In genomic region chr13:94171612-94172011, GRCm38 (mm10) we compare ENCODE assay signal across 27 mouse cellular contexts.
A peak's percentile ranks its signal among the peaks of the same experiment; 100 is the strongest.
DNase-seq lines count a peak whose midpoint lies in the region; ATAC-seq and TF ChIP-seq lines count a peak whose summit lies in the region.
"Had no signal": no experiment of that assay in that cellular context is flagged by ENCODE, and none has a peak within 500 bp of the region (broad histone marks: within the 10 kb centered on the region; RNA-seq: fewer than 3 reads in every experiment).

No protein-coding gene starts in this region.

- H3K4me2 ChIP-seq in heart, embryonic 11.5 days, result no peak overlapping the region
- no peak overlapping the region for H3K4me2 ChIP-seq in intestine, embryonic 15.5 days (replicated peaks)
- no peak overlapping the region for H3K4me2 ChIP-seq in intestine, postnatal 0 days (replicated peaks; ENCODE audit: low read depth)
- H3K4me2 ChIP-seq: forebrain, embryonic 13.5 days; hindbrain, embryonic 12.5 days; limb, embryonic 13.5 days; liver, embryonic 12.5 days; midbrain, embryonic 15.5 days had no signal

- WGBS in heart, embryonic 11.5 days (ENCODE audit: insufficient replicate concordance), result 37% methylated on average over 5 of the region's 5 CpGs
- WGBS in intestine, embryonic 15.5 days, result 78% methylated on average over 5 of the region's 5 CpGs
- 44% methylated on average over 5 of the region's 5 CpGs for WGBS in intestine, postnatal 0 days
- 81% methylated on average over 5 of the region's 5 CpGs for WGBS in macrophage (ENCODE audit: missing documents)

- TF ChIP-seq CTCF in intestine, postnatal 0 days (IDR thresholded peaks at IDR 0.05; ENCODE audit: low read depth), result no peak
- no peak for TF ChIP-seq CTCF in MEL (IDR thresholded peaks at IDR 0.05 in 2 of 3, conservative IDR thresholded peaks at IDR 0.05 in 1 of 3; ENCODE audit: control insufficient read depth in 1 of 3, insufficient read depth in 1 of 3, low read depth in 2 of 3, low read length in 3 of 3, poor library complexity in 1 of 3, severe bottlenecking in 1 of 3)

- H3K79me2 ChIP-seq in MEL (ENCODE audit: control insufficient read depth, insufficient read depth, low read length, poor library complexity) (peaks cover 28% of the 10 kb centered on the region), macrophage (ENCODE audit: inconsistent target) (peaks cover 27% of the 10 kb centered on the region)

- 0 out of 2 replicates have a peak overlapping the region, but pooled peaks have one; percentile 50 for H3K27ac ChIP-seq in heart, embryonic 11.5 days (ENCODE audit: low read depth, low read length)
- H3K27ac ChIP-seq in intestine, embryonic 15.5 days, result no peak overlapping the region; the same call in 1 of the 2 replicates
- no peak overlapping the region; the same call in 1 of the 2 replicates for H3K27ac ChIP-seq in intestine, postnatal 0 days (ENCODE audit: low read depth, low read length)
- peak overlapping the region; percentile 93 for H3K27ac ChIP-seq in MEL (ENCODE audit: control insufficient read depth, low read depth, low read length)
- peak overlapping the region; percentile 92 for H3K27ac ChIP-seq in macrophage
- H3K27ac ChIP-seq: forebrain, embryonic 13.5 days; hindbrain, embryonic 12.5 days; hindbrain, postnatal 0 days; limb, embryonic 13.5 days; liver, embryonic 12.5 days; midbrain, embryonic 15.5 days had no signal

- no peaks in the 10 kb centered on the region for H3K9me3 ChIP-seq in heart, embryonic 11.5 days (replicated peaks; ENCODE audit: control insufficient read depth, low read length)
- H3K9me3 ChIP-seq in intestine, embryonic 15.5 days, result no peaks in the 10 kb centered on the region
- no peaks in the 10 kb centered on the region for H3K9me3 ChIP-seq in intestine, postnatal 0 days (ENCODE audit: control insufficient read depth)
- H3K9me3 ChIP-seq in MEL (replicated peaks; ENCODE audit: insufficient read depth, low read length), result no peaks in the 10 kb centered on the region
- H3K9me3 ChIP-seq: forebrain, embryonic 13.5 days; hindbrain, embryonic 12.5 days; limb, embryonic 13.5 days; liver, embryonic 12.5 days; midbrain, embryonic 15.5 days had no signal

- no peak for TF ChIP-seq RAD21 in MEL (IDR thresholded peaks at IDR 0.05; ENCODE audit: low read depth, low read length)

- 0 out of 2 replicates have a peak, but pooled peaks cover 3% of the 10 kb centered on the region for H3K27me3 ChIP-seq in heart, embryonic 11.5 days (ENCODE audit: control insufficient read depth, insufficient read depth, low read length)
- H3K27me3 ChIP-seq in intestine, embryonic 15.5 days (replicated peaks), result no peaks in the 10 kb centered on the region
- no peaks in the 10 kb centered on the region for H3K27me3 ChIP-seq in intestine, postnatal 0 days (replicated peaks; ENCODE audit: control insufficient read depth, insufficient read depth, low read length)
- no peaks in the 10 kb centered on the region for H3K27me3 ChIP-seq in MEL (ENCODE audit: control insufficient read depth in 1 of 2, insufficient read depth in 2 of 2, low read length in 2 of 2)

- no peak overlapping the region for H3K4me3 ChIP-seq in heart, embryonic 11.5 days (ENCODE audit: low read depth, low read length)
- no peak overlapping the region for H3K4me3 ChIP-seq in intestine, embryonic 15.5 days (replicated peaks)
- H3K4me3 ChIP-seq in intestine, postnatal 0 days (ENCODE audit: low read depth, low read length), result no peak overlapping the region
- peak overlapping the region in 1 of 2 experiments; percentile 29; a peak in 1 of 4 replicates for H3K4me3 ChIP-seq in MEL (ENCODE audit: control insufficient read depth in 1 of 2, insufficient read depth in 1 of 2, low read depth in 2 of 2, low read length in 2 of 2)
- H3K4me3 ChIP-seq in macrophage (ENCODE audit: inconsistent target), result no peak overlapping the region
- H3K4me3 ChIP-seq: forebrain, embryonic 13.5 days; hindbrain, embryonic 12.5 days; limb, embryonic 13.5 days; liver, embryonic 12.5 days; midbrain, embryonic 15.5 days had no signal

- peak in 1 of 2 experiments; percentile 14; a peak in 1 of 4 replicates for TF ChIP-seq POLR2A in MEL (IDR thresholded peaks at IDR 0.05; ENCODE audit: control insufficient read depth in 1 of 2, insufficient read depth in 1 of 2, low read depth in 1 of 2, low read length in 2 of 2, poor library complexity in 1 of 2)

- peak; percentile 53 to 63; a peak in 3 of 4 replicates for TF ChIP-seq EP300 in MEL (IDR thresholded peaks at IDR 0.05; ENCODE audit: low read depth in 1 of 2, low read length in 2 of 2)

- H3K4me1 ChIP-seq in heart, embryonic 11.5 days (ENCODE audit: control insufficient read depth, insufficient read depth, low read length), result peaks cover 38% of the 10 kb centered on the region
- peaks cover 19% of the 10 kb centered on the region for H3K4me1 ChIP-seq in intestine, embryonic 15.5 days (replicated peaks)
- 0 out of 2 replicates have a peak, but pooled peaks cover 12% of the 10 kb centered on the region for H3K4me1 ChIP-seq in intestine, postnatal 0 days (replicated peaks; ENCODE audit: control insufficient read depth, insufficient read depth, low read length)
- peaks cover 17 to 27% of the 10 kb centered on the region in 2 experiments for H3K4me1 ChIP-seq in MEL (ENCODE audit: control insufficient read depth in 1 of 2, insufficient read depth in 2 of 2, low read length in 2 of 2)

- DNase-seq in heart, adult 18-20 months, result no peak
- DNase-seq in MEL (ENCODE audit: low read depth, low spot score), result peak; percentile 67
- DNase-seq in adrenal gland, adult 2 months, result no peak
- DNase-seq: adrenal gland, postnatal 10 days; cerebellum, adult 11 months; cerebellum, adult 9-10 months; cerebellum, postnatal 36 days; gastrocnemius, postnatal 14 days; heart, postnatal 14 days; kidney, adult 11 months; kidney, postnatal 36 days; lung, adult 18-20 months; lung, postnatal 4 days; right cerebral cortex, adult 18-20 months; spleen, adult 18-20 months; thymus, postnatal 14 days had no signal

- ATAC-seq in heart, embryonic 11.5 days (replicated peaks; ENCODE audit: insufficient number of reproducible peaks, low FRiP score, low TSS enrichment), result no peak
- peak; percentile 7; the same call in 1 of the 2 replicates for ATAC-seq in intestine, embryonic 15.5 days
- ATAC-seq in intestine, postnatal 0 days, result no peak
- ATAC-seq: forebrain, embryonic 13.5 days; hindbrain, postnatal 0 days; liver, embryonic 12.5 days; lung, postnatal 0 days; midbrain, embryonic 15.5 days had no signal

- H3K36me3 ChIP-seq in heart, embryonic 11.5 days (ENCODE audit: control insufficient read depth, insufficient read depth, low read length), result no peaks in the 10 kb centered on the region
- H3K36me3 ChIP-seq in intestine, embryonic 15.5 days, result no peaks in the 10 kb centered on the region
- no peaks in the 10 kb centered on the region for H3K36me3 ChIP-seq in intestine, postnatal 0 days (ENCODE audit: control insufficient read depth, insufficient read depth)
- peaks cover 0 to 25% of the 10 kb centered on the region in 2 experiments; a peak in 2 of 4 replicates for H3K36me3 ChIP-seq in MEL (ENCODE audit: control insufficient read depth in 1 of 2, insufficient read depth in 2 of 2, low read length in 2 of 2)
- H3K36me3 ChIP-seq in macrophage (ENCODE audit: inconsistent target), result no peaks in the 10 kb centered on the region
- H3K36me3 ChIP-seq: hindbrain, embryonic 12.5 days; limb, embryonic 13.5 days; liver, embryonic 12.5 days; midbrain, embryonic 15.5 days had no signal

- H3K9ac ChIP-seq in heart, embryonic 11.5 days (ENCODE audit: low read depth, low read length), result no peak overlapping the region
- no peak overlapping the region for H3K9ac ChIP-seq in intestine, embryonic 15.5 days
- no peak overlapping the region for H3K9ac ChIP-seq in intestine, postnatal 0 days (ENCODE audit: low read depth, low read length)
- H3K9ac ChIP-seq in MEL (ENCODE audit: control insufficient read depth, low read depth, low read length, poor library complexity, severe bottlenecking), result peak overlapping the region; percentile 46
- H3K9ac ChIP-seq: forebrain, embryonic 13.5 days; hindbrain, embryonic 12.5 days; limb, embryonic 13.5 days; liver, embryonic 12.5 days; midbrain, embryonic 15.5 days had no signal

TF ChIP-seq in MEL, 35 proteins besides CTCF, POLR2A, EP300 and RAD21 (continues in another document):
- no peak for TF ChIP-seq JUND (IDR thresholded peaks at IDR 0.05; ENCODE audit: low read depth, low read length)
- peak; percentile 21; the same call in 1 of the 2 replicates for TF ChIP-seq BHLHE40 (IDR thresholded peaks at IDR 0.05; ENCODE audit: borderline replicate concordance, low read depth, low read length)
- TF ChIP-seq TAL1 (IDR thresholded peaks at IDR 0.05; ENCODE audit: low read length), result no peak
- no peak for TF ChIP-seq KAT2A (conservative IDR thresholded peaks at IDR 0.05; ENCODE audit: low read depth, low read length)
- peak; percentile 55; the same call in 1 of the 2 replicates for TF ChIP-seq MYB (IDR thresholded peaks at IDR 0.05; ENCODE audit: low read depth, low read length)
- TF ChIP-seq SMC3 (IDR thresholded peaks at IDR 0.05; ENCODE audit: low read depth, low read length), result no peak
- no peak for TF ChIP-seq MXI1 (IDR thresholded peaks at IDR 0.05; ENCODE audit: low read depth, low read length)
- TF ChIP-seq CHD2 (IDR thresholded peaks at IDR 0.05; ENCODE audit: low read length), result no peak
- no peak for TF ChIP-seq HCFC1 (IDR thresholded peaks at IDR 0.05; ENCODE audit: low read depth, low read length)
- TF ChIP-seq NELFE (IDR thresholded peaks at IDR 0.05; ENCODE audit: low read depth, low read length), result no peak
- TF ChIP-seq MAZ (IDR thresholded peaks at IDR 0.05; ENCODE audit: low read depth, low read length), result 0 out of 2 replicates have a peak, but pooled peaks have one; percentile 43
- no peak for TF ChIP-seq MEF2A (IDR thresholded peaks at IDR 0.05; ENCODE audit: extremely low read depth, insufficient replicate concordance, low read depth, low read length, poor library complexity, severe bottlenecking)
- TF ChIP-seq POLR2AphosphoS2 (IDR thresholded peaks at IDR 0.05; ENCODE audit: low read length), result no peak
- TF ChIP-seq USF2 (IDR thresholded peaks at IDR 0.05; ENCODE audit: borderline replicate concordance in 1 of 2, insufficient read depth in 1 of 2, low read depth in 1 of 2, low read length in 2 of 2), result no peak
- TF ChIP-seq SIN3A (IDR thresholded peaks at IDR 0.05; ENCODE audit: low read length), result peak; percentile 39
- TF ChIP-seq ETS1 (IDR thresholded peaks at IDR 0.05; ENCODE audit: low read depth, low read length), result peak; percentile 38; the same call in 1 of the 2 replicates
- TF ChIP-seq CHD1 (IDR thresholded peaks at IDR 0.05; ENCODE audit: low read depth, low read length), result no peak
- no peak for TF ChIP-seq RCOR1 (IDR thresholded peaks at IDR 0.05; ENCODE audit: low read depth, low read length)
- no peak for TF ChIP-seq USF1 (IDR thresholded peaks at IDR 0.05; ENCODE audit: low read depth, low read length)
- TF ChIP-seq TBP (IDR thresholded peaks at IDR 0.05; ENCODE audit: low read depth, low read length), result no peak; the same call in 1 of the 2 replicates
- no peak for TF ChIP-seq E2F4 (IDR thresholded peaks at IDR 0.05; ENCODE audit: borderline replicate concordance, low read depth, low read length)
- TF ChIP-seq ZNF384 (IDR thresholded peaks at IDR 0.05; ENCODE audit: low read depth, low read length), result no peak

Comparison
In these comparisons a context has a peak if more than half of its experiments do, and no peak if none do; other contexts are left out.
1. H3K27ac ChIP-seq: peak in heart, embryonic 11.5 days (single experiment), MEL (single experiment) and macrophage (single experiment); none in intestine, embryonic 15.5 days (single experiment) and intestine, postnatal 0 days (single experiment).